Mouse (Mus musculus): ENCODE measurements around the gene 1700015G11Rik. TPM values are rescaled to one million over a fixed set of nuclear protein-coding genes. Genes with fewer than 3 reads are reported as not detected.

1700015G11Rik gene
- not detected for total RNA-seq (2021)
- long read RNA-seq, experiment 1: 0 reads
- long read RNA-seq, experiment 2: 0 reads

DNA sequence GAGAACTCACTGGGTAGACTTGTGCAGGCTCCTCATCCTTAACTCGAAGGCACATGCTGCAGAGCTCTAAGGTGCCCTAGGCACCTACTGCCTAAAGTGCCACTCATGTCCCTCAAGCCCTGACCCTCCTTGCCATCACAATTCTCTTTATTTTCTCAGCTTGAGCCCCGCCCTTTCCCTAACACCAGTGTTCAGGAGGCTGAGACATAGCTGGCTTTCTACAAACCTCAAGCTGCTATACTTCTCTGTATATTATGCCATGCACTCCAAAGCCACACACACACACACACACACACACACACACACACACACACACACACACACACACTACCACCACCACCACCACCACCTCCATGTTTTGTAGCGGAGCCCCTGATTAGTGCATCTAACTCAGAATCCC lies at the start of gene 1700015G11Rik:
Gene 1700015G11Rik, minus strand, starts transcription at position 101 of the 400 bp plus-strand sequence.
- no peak for DNase-seq (ENCODE audit: low spot score in 2 of 2)

DNA sequence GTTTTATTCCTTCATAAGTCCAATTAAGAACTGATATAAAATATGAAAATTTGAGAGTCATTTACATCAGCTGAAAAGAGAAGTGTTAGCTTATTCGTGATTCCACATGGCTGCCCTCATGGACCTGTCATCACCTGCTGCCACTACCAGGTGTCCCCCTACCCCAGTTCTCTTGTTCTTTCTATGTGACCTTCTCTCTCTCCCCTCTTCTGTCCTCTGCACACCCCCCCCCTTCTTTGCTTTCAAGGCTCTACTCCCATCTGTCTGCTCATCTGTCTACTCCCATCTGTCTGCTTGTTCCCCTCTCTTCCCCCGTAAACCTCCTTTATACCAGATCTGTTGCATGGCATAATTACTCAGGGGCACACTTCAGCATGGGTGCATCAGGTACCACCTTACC lies 41.4 kb upstream of the 1700015G11Rik start:
- DNase-seq (ENCODE audit: low spot score in 2 of 2): no peak

DNA sequence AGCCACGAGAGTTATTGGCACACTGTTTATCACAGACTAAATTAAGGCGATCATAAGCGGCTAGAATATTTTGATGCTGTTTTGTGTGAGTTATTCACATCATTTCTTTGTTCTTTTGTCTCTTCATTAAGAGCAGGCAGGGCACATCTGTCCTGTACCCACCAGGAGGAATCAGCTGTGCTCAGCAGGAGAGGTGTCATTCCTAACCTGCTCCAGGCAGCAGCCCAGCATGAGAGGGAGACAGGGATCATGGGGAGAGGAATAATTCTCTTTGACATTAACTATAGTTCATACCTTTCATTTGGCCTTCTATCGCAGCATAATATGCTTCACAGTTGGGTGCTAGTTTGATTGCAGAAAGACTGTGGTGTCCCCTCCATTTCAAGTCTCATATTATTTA lies 40.7 kb upstream of the 1700015G11Rik start:
- DNase-seq (ENCODE audit: low spot score in 2 of 2): no peak

DNA sequence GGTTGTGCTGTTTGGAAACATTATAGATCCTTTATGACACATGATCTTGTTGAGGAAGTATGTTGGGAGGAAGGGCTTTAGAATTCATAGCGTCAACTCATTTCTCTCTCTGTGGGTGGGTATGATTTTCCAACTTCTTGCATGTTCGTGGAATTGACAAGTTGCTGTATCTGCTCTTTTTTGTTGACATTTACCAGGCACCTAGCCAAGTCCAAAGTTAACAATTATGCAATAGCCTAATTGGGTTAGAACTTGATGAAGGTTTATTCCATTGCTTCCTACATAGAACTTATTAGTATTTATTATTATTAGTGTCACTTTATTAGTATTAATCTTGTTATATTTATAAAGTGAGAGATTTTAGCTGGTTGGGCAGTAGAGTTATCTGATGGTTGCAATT lies 40.3 kb upstream of the 1700015G11Rik start:
- no peak for DNase-seq (ENCODE audit: low spot score in 2 of 2)

DNA sequence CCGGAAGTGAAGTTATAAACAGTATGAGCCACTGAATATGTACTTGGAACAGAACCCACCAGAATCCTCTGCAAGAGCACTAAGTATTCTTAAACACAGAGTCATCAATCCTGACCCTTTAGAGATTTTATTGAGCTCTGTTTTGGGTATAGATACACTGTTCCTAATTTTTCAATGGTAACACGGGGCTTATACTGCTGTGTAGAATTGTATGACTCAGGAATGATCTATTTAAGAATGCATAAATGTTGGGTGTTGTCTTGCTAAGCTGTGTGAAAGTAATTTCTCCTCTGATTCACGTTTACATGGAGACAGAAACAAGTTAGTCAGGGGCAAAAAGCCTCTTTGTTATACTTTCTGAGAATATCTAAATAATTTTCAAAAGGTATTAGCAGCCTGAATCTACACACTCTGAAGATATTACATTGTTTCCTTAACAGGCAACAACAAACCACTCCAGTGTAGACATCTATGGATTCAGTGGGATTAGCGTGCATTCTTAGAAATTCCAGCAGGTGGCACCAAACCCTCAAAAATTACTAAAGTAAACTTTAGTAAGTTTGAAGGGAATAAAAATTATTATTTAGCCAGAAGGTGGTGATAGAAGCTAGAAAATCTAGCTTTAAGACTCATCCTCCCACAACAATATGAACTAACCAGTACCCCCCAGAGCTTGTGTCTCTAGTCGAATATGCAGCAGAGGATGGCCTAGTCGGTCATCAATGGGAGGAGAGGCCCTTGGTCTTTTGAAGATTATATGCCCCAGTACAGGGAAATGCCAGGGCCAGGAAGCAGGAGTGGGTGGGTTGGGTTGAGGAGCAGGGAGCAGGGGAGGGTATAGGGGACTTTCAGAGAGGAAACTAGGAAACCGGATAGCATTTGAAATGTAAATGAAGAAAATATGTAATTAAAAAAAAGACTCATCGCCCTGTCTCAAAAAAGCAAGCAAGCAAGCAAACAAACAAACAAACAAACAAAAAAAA lies 22.4 kb upstream of the 1700015G11Rik start:
- no peak for DNase-seq (ENCODE audit: low spot score in 2 of 2)

DNA sequence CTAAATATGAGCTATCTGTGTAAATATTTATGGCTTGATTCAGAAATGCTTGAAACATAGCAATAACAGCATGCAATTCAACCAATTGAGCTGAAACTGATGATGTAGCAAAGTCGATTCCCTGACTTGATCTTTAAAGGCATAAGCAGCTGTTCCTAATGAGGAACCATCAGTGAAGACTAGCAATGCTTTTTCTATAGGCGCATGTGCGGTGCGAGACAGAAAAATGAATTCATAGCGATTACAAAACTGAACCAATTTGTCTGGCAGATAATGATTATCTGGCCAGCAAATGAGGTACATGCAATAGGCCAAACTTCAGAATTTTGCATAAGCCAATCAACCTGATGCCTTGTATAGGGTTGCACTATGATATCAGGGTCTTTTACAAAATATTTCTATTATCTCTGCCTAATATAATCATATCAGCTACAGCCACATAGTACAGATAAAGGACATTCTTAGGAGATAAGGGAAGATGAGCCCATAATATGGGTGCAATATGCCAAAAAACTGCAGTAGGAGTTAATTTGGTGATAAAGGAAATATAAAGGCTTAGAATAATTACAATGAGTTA lies 8.6 kb upstream of the 1700015G11Rik start:
- DNase-seq (ENCODE audit: low spot score in 2 of 2): no peak

DNA sequence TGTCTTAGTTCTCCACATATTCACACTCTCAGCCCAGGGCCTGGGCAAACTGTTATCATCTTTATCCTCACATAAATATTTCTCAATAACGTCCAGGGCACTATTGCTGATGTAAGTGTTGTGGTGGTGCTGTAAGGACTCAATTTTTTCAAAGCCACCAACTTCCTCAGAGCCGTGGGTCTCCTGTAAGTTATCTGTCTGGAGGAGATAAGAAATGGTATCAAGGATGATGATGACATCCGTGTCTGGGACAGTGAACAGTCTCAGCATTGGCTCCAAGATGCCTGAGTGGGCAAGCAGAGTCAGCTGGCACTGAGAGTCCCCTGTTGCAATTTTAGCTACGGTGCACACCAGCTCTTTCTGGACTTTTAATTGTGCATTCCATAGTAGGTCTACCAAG lies 6.5 kb upstream of the 1700015G11Rik start:
- no peak for DNase-seq (ENCODE audit: low spot score in 2 of 2)

DNA sequence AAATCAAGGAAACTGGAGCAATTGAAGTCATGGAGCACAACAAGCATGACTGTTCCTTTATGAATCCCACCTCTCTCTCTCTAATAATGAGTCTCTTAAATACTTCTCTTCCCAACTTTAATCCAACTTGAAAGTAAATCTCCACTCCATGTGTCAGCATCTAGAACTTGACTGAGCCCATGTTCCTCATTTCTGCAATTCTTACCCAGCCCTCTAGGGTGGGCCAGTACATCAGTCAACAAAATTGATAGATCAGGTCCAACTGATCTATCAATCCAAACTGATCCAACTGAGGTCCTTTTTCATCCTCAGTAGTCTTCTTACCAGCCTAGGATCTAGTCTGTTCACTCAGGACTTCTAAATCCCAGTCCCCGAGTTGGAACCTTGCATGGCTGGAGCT lies 348 bp downstream of the 1700015G11Rik start:
- no peak for DNase-seq (ENCODE audit: low spot score in 2 of 2)

DNA sequence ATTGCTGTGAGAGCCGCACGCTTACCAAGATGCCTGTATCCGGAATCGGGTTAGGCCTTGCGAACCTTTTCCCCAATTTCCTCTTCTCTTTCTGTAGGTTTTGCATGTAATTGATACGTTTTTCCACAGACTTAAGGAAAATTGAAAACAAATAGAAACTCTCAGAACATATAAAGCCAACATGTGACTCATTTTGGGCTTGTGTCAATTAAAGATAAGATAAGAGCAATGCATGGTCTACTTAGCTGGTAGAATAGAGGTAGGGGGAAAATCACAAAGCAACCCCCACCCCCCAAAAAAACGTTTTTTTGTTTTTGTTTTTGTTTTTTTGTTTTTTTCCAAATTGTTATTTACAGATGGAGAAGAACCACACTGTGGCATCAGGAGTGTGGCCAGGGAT lies 2.1 kb downstream of the 1700015G11Rik start:
- no peak for DNase-seq (ENCODE audit: low spot score in 2 of 2)

DNA sequence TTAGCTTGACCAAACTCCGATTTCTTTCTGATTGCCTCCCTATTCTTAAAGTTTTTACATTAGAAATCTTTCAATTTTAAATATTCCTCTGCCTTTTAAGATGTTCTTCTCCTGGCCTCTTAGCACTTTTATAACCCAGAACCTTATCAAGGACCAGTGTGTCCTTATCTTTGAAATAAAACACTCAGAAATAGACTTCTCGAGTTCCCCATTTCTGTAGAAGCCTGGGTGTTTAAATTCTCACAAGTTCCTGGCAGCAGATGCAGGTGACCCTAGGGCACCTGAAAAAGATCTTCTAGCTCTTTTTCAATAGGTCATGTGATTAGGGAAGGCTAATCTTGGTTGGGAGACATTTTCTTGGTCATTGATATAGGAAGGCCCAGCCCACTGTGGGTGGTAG lies 8.4 kb downstream of the 1700015G11Rik start:
- DNase-seq (ENCODE audit: low spot score in 2 of 2): no peak

DNA sequence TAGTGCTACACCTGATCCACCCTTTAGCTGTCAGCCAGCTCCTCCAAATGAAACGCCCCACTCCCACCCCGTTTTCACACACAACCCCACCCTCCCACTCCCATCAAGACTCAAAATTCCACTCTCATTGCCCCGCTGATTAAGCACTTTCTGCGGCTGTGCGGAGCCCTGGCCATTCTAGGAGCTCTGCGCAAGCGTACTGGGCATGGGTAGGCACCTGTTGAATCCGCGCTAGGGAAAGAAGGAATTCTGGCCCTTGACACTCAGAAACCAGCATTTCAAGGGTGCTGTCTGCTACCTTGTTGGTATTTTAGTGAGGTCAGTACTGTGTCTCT lies 9.3 kb downstream of the 1700015G11Rik start:
- no peak for DNase-seq (ENCODE audit: low spot score in 2 of 2)

DNA sequence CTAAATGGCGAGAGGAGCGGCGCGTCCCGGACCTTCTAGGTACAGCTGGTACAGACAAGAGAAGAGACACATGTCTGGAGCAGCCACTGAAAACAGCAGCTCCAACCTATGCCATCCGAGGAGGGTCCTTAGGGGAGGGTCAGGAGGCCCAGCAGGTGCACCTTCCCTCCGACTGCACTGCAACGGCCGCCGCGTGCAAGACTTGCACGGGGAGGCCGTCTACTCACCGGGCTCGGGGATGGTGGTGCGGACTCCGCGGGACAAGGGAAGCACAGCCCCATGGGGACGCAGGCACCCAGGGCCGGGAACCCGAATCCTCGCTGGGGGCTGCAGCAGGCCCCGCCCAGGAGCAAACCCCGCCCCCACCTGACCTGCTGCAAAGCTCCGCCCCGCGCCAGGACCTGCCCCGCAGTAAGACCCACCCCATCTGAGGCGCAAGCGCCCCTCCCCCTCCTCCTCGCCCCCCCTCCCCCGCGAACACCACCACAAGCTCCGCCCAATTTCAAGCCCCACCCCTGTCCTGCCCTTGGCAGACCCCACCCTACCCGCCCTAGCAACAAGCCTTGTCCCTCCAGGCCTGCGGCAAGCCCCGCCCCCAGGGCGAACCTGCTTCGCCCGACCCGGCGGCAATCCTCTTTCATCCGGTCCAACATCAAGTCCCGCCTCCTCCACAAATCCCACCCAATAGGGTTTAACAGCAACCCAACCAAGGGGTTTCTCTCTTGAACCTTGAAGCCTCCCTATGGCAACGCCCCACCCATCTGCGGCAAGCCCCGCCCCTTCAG lies 9.8 kb downstream of the 1700015G11Rik start, which contains the start of gene Svip:
Gene Svip, minus strand, starts transcription at position 508 of the 785 bp plus-strand sequence.
- peak; percentile 56 to 74 for DNase-seq (ENCODE audit: low spot score in 2 of 2)

DNA sequence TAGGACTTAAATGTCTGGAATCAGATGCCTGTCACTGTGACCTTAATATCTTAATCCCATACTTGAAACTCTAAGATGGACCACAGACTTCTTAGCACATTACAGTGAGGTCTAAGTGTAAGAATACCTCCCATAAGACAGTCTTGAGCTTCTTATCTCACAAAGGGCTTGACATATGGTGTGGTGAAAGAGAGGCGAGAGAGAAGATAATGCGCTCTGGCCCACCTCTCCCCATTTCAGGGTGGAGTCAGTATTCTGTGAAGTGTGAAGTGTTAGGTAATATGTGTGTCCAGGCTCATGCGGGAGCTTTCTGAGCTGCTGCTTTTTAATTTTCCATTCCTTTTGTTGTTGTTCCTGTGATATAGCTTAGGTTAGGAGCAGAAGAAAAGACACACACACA lies 24.5 kb downstream of the 1700015G11Rik start:
- no peak for DNase-seq (ENCODE audit: low spot score in 2 of 2)

DNA sequence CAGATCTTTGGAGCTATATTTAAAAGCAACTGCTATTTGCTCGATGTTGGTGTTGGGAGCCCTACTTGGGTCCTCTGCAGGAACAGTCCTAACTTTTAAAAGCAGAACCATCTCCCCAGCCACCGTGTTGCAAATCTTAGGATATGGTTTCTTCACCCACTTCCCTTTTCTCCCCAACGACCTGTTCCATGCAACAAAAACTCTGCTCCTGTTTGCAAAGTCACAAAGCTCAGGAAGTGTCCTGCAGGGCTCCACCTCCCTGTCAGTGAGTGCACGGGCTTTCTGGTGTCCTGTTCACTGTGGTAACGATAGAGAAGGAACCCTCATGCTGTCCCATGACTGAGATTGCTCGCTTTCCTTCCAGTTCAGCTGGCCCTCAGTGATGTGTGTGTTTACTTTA lies 28.6 kb downstream of the 1700015G11Rik start:
- no peak for DNase-seq (ENCODE audit: low spot score in 2 of 2)

DNA sequence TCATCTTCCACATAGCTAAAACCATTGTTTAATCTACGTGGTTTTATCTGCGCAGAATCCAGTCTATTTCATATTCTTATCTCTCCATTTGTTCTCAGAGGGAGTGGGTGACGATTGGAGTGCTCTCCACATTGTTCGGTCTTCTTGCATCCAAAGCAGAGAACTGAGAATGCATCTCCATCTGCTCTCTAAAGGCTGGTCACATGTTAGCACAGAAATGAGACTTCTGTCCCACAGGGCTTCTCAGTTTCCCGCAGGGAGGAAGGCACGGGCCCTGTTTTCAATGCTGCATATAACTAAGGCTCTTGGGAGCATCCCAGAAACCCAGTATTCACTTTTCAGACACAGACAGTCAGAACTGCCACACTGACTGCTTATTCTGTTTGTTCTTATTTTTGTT lies 29.8 kb downstream of the 1700015G11Rik start:
- no peak for DNase-seq (ENCODE audit: low spot score in 2 of 2)

DNA sequence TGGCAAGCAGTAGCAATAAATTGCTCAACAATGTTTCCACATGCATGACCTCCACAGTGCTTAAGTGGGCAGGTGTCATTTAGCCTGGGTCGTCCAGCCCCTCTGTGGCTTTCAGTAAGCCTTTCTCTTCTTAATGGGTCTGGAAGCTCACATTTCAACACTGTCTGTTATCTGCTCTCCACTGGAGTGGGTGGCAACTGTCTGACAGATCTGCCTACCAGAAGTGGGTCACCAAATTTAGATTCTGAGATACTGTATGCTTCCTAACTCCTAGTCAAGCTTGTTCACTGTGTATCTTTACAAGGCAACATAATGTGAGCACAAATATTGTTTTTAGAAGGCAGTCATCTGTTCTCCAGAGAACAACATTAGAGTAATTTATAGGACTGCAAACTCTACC lies 33.2 kb downstream of the 1700015G11Rik start:
- no peak for DNase-seq (ENCODE audit: low spot score in 2 of 2)

DNA sequence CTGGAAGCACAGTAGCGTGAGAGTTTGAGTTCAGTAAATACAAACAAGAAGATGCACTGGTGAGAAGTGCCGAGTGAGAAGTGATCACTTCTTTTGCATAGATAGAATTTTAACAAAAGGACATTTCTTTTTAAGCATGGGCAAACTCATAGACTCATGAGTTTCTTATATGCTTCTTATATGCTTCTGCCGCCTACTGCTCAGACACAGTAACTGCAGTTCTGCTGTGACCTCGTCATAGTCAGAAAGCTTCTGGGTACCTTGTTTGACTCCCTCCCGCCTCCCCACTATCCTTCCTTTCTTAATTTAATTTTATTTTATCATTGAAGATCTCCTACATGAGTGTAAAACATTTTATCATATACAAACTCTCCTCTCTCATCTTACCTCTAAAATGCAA lies 36.3 kb downstream of the 1700015G11Rik start:
- no peak for DNase-seq (ENCODE audit: low spot score in 2 of 2)

DNA sequence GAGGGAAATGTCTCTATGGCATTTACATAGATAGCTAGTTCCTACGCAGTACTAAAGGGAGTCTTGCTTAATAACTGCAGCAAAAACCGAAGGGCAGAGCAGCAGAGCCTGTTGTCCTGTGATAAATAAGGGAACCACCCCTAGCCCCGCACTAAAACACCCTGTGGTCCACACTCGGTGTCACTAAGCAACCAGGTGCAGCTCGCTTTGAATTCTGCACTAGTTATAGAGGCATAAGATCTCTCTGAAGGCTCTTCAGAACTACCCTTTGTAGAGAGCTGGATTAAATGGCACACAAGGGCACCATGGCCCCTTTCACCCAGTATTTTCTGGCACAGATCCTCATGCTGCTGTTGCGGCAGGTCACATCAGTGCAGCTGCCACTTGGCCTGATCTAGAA lies 40.3 kb downstream of the 1700015G11Rik start:
- no peak for DNase-seq (ENCODE audit: low spot score in 2 of 2)

DNA sequence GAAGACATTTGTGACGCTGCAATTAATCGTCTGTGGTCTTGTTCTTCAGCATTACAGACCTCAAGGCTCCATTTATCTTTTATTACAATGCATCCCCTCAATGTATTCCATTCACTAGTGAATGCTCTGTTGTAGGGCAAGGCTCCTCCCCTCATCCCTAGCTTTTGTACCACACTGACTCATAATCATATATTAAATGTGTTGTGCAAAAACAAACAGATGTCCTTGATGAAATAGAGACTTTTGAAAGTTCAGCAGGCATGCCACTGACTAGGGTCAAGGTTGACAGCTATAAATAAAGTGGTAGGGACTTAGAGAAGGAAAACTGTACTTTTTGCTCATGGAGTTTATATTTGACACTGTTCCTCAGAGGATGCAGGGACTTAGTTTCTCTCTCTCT lies 42.0 kb downstream of the 1700015G11Rik start:
- DNase-seq (ENCODE audit: low spot score in 2 of 2): no peak

DNA sequence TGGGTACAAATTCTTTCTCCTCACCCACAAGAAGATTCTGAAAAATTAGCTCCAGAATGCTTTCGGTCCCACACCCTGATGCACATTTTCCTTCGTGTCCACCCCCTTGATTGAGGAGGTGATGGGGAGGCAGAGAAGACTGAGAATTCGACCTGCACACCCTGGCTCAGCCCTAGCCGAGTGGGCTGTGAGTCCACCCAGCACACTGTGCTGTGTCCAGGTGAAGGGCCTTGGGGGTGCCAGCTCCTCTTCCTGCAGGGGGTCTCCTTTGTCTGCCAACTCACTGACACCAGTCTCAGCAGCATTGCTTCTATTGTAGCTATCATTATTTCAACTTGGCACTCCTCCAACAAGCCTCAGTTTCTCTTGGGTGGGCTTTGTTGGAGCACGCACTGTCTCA lies 42.4 kb downstream of the 1700015G11Rik start:
- DNase-seq (ENCODE audit: low spot score in 2 of 2): no peak

DNA sequence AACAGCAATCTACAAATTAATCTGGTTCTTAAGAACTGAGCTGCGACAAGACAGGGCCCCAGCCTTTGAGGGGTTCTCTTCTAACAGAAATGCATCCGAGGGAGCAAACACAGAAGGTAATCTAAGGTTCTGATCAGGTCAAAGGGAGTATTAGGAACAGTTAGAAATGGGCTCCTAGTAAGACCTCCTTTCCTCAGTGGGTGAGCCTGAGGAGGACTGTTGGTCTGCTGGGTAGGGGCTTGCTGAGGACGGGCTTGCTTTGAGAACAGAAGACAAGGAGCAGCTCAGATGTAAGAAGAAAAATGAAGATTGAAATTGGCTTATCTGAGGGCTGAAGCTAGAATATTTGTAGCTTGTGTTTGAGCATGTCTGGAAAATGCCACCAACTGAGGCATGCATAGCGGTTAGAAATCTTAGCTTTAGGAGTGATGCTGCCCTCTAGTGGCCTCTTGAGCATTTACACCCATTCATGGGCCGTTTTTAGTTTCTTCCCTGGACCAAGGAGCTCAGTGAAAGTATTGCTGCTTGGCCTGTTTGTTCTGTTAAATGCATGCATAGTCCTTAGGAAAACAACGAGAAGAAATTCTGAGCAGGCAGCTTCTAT lies 43.2 kb downstream of the 1700015G11Rik start:
- DNase-seq (ENCODE audit: low spot score in 2 of 2): no peak
